Mouse (Mus musculus) ES-Bruce4 (cell line): Measurements from ENCODE around the gene Smpdl3a.

Source experiments
- CTCF ChIP-seq: IDR thresholded peaks from one replicate; pipeline ENCODE4 v1.8.1; 2011; ENCODE audit warnings: low read depth, low read length
- POLR2A ChIP-seq: IDR thresholded peaks from one replicate; pipeline ENCODE4 v1.8.1; 2011; ENCODE audit warnings: low read length; ENCODE audit not compliant: insufficient read depth

DNA sequence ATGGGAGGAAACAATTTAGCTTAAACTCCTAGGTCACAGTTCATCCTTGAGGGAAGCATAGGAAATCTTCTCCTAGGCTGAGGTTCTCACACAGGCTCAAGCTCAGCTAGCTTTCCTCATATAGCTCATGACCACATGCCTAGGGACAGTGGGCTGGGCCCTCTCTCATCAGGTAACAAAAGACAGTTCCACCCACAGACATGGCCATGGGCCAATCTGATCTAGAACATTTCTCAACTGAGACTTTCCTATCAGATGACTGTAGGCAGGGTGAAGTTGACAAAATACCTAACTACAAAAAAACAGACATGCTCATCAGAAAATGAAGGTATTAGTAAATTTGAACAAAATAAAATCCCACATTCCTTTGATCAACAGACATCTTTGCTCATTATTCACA, 47.0 kb upstream of the Smpdl3a start:
- TF ChIP-seq POLR2A (no peak), CTCF (no peak)
